Mouse (Mus musculus) embryo, embryonic 9.5 days (tissue): ENCODE data around the gene Dhx57.
A peak's percentile ranks its signal among the peaks of the same experiment; 100 is the strongest.
"Not testable (repeated sequence)": the region's sequence is repeated elsewhere in the genome, so short reads cannot be mapped to it uniquely, and the experiment has no call there.

Experiments
- DNase-seq: peaks from one replicate; pipeline ENCODE4 v3.0.0-alpha.2; 2017; ENCODE audit errors: extremely low spot score

Gene Dhx57

DNA sequence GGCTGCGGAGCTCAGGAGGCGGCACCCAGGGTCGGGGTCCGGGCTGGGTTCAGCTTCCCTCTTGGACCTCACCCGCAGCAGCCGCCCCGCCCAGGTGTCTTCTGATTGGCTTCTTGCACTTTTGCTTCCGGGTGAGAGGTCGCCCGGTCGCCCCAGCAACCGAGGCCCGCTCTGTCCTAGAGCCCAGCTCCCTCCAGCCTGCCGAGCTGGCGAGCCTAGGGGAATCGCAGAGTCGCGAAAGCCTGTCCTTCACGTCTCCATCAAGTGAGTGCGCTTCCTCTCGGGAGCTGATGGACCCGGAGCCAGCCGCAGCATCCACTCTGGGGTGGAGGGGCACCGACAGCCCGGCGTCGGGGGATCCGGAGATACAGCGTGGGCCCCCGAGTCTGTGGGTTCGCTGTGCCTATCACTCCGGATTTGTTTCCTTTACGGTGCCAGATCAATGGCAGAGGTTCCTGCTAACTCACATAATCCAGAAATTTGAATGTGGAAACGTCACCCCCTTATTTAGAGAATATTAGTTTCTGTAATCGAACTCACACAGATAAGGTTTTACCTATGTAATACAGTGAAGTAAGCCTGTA lies at the start of gene Dhx57, which contains the start of gene Morn2:
Gene Dhx57, minus strand, starts transcription at position 403 of the 584 bp plus-strand sequence.
Gene Morn2, plus strand, starts transcription at position 130 of the 584 bp plus-strand sequence.
- peak; percentile 98 for DNase-seq

DNA sequence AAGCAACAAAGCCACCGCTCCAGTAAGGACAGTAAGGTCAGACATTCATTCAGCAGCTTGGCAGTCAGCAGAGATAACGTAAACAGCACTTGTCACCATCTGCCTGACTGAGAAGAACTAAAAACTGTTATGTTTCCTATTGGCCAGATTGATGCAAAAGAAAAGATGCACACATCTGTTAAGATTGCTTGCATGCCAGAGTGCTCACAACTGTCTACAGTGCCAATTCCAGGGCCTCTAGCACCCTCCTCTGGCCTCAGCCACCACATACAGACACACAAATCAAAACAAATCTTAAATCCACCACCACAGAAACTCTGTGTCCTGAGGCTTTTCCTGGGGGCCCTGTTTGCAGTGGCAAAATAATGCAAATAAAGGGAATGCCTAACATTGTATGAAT lies 42.1 kb upstream of the Dhx57 start:
- no peak for DNase-seq

DNA sequence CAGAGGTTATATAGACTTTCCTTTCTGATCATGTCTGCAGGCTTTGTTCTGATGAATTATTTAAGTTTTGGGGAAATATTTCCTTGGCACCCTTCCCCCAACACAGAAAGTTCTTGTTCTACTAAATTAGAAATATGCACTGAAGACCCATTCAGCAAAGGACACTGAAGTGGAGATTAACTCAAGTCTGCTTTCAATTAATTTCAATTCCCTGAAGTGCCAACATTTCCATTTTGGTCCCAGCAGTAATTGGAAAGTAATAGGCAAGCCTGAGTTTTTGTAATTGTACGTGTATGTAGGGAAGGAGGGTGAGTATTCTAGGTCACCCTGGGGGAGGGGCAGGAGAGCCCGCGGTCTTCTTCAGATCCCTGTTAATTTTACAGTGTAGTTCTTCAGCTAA lies 36.2 kb upstream of the Dhx57 start:
- DNase-seq = no peak

DNA sequence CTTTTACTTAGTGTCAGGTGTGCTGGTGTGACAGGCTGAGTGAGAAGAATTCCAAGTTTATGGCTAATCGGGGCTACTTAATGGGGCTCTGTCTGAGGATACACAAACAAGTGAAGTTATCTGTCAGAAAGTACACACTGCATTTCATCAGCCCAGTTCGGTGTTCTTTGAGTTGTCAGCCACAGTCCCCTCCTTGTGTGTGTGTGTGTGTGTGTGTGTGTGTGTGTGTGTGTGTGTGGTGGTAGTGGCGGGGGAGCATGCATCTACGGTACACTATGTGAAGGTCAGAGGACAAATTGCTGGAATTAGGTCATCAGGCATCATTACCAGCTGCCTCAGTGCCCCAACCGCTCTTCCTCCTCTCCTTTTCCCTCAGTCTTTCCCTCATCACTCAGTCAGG lies 35.2 kb upstream of the Dhx57 start:
- DNase-seq = no peak

DNA sequence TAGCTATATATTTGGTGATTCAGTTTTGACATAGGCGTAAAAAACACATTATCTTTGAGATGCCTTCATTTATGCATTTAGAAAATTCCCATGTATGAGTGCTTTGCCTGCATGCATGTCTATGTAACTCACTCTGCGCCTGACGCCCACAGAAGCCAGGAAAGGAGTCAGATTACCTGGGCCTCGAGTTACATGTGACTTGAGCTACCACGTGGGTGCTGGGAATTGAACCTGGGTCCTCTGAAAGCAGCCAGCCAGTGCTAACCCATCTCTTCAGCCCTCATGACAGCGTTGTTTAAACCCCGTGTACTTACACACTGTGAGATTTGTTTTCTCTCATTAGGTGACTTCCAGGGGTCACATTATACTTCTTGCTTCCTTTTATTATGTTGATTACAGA lies 34.2 kb upstream of the Dhx57 start:
- no peak for DNase-seq

DNA sequence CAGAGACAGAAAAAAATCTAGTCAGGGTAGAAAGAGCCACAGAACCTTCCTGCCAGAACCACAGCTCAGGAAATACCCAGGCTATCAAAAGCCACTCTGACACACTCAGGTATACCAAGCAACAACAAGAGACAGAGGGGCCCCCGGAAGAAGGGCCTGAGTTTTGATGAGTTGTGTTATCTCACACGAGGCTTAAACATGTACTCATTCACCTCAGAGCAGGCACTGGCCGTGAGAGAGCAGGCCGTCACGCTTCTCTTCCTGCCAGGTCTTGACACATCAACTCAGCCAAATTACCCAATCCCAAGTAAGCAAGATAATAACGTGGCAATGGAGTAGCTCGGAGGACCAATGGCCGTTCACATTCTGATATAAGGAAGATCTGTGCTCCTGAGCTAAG lies 33.4 kb upstream of the Dhx57 start:
- no peak for DNase-seq

DNA sequence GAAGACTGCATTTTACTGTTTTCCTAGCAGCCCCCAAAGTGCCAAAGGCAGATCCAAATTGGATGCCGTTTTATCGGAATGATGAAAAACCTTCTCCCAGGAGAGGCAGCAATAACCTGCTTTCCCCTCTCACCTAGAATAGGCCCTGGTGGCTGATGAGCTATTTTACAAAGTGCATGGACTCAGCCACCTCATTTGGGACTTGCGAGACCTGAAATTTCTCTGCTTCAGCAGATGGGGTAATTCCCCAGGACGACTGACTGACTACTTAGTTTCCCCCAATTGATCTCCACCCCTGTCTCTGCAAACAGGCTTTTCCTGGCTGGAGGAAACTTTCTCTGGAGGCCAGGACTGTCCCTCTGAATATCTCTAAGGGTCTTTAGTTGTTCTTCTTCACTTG lies 32.7 kb upstream of the Dhx57 start:
- no peak for DNase-seq

DNA sequence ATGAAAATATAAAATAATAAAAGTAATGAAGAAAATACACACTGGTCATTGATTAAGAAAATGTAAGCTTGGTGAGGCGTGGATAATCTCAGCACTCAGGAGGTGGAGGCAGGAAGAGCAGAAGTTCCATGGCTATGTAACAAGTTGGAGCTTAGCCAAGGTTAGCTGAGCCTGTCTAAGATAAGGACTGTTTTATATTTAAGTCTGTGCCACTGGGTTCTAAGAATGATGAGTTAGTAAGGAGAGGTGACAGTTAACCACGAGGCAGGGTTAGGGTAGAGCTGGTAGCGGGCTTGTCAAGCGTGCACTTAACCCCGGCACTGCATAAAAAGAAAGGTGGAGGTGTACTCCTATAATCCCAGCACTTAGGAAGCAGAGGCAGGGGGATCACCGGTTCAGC lies 32.0 kb upstream of the Dhx57 start:
- no peak for DNase-seq

DNA sequence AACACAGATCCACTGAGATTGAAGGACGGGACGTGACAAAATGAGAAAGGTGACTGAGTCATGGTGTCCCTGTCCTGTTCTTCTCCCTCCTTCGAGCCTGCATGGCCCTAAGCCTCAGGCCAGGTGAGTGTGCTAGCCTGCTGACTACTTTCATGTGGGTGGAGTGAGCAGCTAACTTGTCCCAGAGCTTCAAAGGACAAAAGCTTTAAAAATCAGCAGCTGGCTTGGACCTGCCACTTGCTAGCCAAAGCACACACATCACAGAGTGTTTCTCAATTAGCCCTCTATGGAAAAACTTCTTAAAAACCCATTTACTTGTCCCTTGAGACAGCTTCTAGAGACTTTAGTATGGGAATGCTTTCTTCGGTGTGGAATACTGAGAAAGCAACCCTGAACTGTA lies 22.1 kb upstream of the Dhx57 start:
- DNase-seq = no peak

DNA sequence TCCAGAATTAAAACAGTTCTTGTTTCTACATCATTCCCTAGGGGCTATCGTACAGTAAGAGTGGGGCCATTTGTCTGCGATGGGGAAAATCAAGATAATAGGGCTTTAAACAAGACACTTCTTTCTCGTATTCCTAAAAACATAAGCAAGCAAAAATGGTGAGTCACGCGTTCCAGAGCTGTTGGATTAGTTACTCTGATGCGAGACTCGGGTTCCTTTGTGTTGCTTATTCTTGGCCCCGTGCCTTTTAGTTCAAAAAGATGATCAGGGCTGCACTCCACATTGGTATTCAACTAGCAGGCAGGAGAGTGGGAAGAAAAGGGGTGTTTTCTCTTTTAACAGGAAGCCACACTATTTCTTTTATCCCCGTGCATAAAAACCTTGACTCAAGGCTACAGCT lies 21.5 kb upstream of the Dhx57 start:
- DNase-seq = no peak

DNA sequence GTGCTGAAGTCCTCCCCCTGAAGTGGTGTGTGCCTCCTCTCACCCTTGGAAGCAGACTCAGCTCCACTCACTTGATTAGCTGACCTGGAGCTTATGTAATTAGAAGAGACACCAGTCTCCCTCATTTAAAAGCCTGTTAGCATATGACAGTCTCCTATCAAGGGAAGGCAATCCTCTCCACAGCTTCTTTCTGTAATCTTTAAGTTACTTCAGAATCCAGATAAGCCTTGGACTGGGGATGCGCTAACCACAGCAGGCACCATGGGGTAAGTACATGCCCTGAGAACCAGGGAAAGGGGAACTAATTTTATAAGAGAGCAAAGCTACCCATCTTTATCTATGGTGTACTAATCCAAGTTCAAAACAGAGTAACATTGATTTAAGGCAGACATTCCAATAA lies 17.0 kb upstream of the Dhx57 start, which contains the start of gene Arhgef33:
Gene Arhgef33, plus strand, starts transcription at position 157 of the 400 bp plus-strand sequence.
- no peak for DNase-seq

DNA sequence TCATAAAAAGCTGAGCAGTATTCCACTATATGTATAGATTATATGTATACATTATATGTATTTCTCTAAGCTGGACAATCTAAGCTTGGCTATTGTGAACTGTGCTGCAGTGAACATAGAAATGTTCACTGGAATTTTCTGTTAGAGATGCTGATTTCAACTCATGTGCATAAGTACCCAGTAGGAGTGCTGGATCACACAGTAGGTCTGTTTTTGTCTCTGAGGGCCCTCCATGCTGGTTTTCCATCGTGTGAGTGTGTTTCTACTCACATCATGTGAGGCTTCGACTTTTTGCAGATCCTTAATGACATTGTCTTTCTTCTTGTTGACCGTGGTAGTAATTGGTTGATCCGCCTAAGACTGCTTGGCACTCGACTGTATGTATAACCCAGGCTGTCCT lies 8.6 kb upstream of the Dhx57 start:
- no peak for DNase-seq

DNA sequence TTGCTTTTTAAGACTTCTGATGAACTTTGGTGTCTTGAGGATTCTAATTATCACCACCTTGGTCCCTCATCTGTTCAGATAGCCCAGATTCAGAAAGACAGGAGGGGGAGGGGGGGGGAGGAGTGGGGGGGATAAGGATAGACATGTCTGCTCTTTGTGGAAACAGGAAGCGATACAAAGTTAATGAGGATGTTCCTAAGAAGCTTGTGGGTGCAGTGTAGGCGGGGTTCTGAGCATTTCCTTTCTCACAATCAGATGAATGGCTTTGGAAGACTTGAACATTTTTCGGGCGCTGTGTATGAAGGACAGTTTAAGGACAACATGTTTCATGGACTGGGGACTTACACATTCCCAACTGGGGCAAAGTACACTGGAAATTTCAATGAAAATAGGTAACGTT lies 5.0 kb upstream of the Dhx57 start:
- no peak for DNase-seq

DNA sequence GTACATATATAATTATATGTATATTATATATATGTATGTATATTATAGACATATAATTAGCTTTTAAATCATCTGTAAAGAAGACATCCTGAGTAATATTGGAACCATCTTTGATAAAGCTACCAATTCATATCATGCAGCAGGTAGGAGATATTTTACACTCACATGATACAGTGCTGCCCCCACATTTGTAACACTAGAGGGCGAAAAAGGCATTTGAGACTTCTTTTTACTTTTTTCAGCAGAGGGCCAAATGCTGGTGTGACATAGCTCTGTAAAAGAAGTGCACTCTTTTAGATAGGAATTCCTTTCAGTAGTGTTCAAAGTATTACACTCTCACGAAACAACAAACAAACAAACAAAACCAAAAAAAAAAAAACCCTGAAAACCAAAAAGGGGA lies 872 bp upstream of the Dhx57 start:
- peak; percentile 32 for DNase-seq

DNA sequence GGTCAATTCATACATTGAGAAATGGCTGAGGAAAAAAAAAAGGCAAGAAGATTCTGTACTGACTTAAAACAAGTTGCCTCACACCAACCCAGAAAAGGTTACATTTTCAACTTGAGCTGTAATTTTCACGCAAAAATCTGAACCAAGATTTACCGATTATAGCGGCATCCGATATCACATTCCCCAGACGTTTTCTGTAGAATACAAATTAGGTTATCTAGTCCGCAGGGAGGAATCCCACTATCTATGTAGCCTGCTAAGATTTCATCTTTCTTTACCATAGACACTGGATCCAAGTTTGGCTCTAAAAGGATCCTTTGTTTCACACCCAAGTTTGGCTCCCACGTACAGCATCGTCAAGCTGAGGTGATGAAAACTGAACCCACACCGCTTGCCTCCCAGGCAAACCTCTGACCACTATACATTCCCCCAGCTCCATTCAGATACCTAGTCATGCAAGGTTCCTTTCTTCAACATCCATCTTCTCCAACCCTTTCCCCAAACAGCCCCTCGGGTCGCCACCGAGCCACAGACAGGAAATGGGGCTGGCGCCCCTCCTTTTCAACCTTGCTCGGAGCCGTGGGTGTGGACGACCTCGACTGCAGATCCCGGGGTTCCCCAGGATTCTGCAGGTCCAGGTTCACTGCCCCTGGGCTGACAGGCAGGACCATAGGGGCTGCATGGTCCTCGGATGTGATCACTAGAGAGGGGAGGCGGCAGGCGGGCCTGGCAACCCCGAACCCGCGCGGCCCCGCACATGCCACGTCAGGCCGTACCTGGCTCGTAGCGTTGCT lies 799 bp downstream of the Dhx57 start:
- no peak for DNase-seq

DNA sequence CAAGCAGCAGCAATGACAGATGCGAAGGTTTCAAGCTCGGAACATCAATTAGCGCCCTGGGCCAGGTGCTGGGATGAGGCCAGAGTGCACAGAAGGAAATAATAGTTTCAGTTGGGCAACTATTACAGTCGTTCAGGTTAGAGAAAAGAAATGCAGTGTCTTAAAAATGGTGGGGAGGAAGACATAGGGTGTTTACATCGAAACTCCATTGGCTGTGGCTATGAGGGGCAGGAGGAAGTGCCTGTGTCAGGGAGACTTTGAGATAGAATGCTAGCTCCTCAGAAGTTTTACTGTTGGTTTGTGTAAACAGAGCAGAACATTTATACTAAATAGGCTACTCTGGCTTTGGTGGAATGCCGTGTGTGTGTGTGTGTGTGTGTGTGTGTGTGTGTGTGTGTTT lies 2.3 kb downstream of the Dhx57 start:
- DNase-seq = no peak

DNA sequence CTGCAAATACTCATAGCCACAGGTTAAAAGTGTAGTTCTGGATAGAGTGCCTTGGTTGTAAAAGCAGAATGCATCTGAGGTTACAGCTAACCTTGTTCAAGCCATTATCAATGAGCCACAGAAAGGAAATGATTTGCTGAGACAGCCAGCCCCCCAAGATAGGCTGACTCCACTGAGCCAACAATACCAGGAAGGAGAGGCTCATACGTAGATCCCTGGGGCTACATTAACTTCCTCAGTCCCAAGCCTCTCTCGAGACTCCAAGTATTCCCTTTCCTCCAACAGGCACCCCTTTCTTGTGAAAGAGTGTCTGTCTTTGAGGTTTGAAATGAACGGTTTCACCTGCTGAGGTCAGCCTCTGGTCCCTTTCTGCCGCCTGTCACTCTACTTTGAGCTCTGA lies 5.8 kb downstream of the Dhx57 start:
- DNase-seq = no peak

DNA sequence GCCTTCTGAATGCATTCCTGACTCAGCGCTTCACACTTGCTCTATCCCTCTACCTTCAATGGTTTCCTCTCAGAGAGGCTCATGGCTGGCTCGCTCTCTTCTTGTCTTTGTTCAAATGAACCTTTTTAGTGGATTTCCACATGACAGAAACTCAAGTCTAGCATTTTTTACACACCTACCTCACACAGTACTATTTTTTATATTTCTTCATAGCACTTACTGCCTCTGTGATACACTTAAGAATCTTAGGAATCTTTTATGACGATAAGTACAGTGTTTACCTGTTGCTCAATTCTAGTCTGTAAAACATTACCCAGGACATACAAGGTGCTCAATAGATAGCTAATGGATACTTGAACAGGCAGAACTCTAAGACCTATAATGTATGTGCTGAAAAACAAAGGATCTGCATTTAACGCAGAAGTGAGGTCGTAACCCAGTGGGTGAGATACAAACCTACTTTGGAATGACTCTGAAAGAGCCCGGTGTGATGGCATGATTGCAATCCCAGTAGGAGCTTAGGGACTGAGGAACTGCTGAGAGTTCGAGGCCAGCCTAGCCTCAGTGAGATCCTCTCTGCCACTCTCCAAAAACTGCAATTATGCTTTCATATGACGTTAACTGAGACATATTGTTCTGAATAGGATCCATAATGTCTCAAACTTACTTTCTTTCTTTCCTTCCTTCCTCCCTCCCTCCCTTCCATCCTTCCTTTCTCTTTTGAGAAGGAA lies 10.8 kb downstream of the Dhx57 start:
- DNase-seq = no peak

DNA sequence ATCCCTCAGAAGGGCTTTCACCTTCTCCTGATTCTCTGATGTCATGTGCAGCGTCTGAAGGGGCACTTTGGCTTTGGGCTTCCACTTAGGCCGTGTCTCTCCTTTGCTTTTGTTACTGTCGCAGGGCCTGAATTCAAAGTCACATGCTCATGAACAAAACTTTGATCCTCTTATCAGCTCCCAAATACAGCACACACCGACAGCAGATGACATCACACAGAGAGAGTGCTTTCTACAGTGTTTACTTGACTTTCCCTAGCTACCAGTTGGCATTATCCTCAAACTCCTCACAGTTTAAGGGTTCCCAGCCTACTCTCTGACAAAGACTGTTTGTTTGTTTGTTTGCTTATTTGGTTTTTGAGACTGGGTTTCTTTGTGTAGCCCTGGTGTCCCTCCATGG lies 12.0 kb downstream of the Dhx57 start:
- no peak for DNase-seq

DNA sequence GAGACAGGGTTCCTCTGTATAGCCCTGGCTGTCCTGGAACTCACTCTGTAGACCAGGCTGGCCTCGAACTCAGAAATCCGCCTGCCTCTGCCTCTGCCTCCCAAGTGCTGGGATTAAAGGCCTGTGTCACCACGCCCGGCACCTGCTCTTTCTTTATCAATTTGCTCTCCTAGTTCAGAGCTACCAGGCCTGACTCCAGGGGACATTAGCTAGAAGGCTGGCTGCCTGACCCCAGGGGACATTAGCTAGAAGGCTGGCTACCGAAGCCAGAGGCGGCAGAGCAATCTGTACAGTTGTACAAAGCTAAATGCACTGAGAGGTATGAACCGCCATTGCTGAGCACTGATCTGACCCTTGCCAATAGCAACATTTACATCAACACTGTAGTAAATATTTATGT lies 19.7 kb downstream of the Dhx57 start:
- DNase-seq = not testable (repeated sequence)

DNA sequence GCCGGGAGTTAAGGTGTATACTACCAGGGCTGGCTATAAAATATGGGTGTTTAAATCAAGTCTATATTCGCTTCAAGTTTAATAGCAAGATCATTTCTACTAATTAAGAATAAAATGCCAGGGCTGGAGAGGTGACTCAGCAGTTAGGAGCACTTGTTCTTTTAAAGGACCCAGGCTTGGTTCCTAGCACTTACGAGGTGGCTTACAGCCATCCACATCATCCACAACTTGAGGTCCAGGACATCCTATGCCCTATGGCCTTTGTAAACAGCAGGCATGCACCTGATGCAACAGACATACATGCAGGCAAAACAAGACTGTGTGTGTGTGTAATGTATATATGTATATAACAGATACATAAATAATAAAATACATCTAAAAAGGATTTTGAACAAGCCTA lies 22.1 kb downstream of the Dhx57 start:
- no peak for DNase-seq

DNA sequence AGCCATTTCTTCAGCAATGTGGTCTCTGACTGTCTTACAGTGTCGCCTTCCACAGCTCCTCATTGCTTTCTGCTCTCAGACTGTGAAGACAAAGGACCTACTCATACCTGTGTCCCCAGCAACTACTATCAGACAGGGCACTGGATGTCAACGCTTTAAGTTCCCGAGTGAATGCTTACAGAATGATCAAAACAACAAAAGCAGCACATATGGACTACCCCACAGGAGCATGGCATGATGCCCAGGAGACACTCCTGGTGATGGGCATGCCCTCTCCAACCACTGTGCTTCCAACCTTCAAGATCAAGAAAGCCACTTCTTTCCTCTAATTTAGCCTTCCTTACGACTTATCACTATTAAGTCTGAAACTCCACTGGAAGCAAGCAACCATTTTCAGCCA lies 23.2 kb downstream of the Dhx57 start:
- no peak for DNase-seq

DNA sequence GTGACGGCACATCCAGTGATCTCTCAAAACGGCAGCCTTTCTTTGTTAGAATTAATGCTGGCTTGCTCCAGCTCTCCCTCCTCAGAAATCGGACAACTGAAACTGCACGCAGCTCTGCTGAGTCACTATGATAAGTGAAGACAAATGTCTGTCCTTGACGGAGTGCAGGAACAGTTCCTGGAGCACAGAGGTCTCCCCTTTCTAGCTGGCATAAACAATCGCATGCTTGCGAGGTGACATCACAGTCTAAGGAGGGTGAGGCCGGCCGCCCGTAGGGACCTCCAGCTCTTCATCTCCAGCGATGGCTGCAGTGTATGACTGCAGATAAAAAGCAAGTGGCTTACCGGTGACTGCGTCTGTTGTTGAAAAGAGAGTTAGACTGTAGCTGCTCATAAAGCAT lies 35.1 kb downstream of the Dhx57 start:
- peak; percentile 33 for DNase-seq
